Mouse (Mus musculus) kidney, adult 11 months (tissue): ENCODE data around the gene Dgka.
"Not testable (repeated sequence)": the region's sequence is repeated elsewhere in the genome, so short reads cannot be mapped to it uniquely, and the experiment has no call there.

Experiments
- DNase-seq: peaks from one replicate; pipeline ENCODE4 v3.0.0; 2022

Dgka gene

GRCm38 (mm10) chr10:128731002-128731433, 13.6 kb downstream of the Dgka start:
- DNase-seq = peak; percentile 48

DNA sequence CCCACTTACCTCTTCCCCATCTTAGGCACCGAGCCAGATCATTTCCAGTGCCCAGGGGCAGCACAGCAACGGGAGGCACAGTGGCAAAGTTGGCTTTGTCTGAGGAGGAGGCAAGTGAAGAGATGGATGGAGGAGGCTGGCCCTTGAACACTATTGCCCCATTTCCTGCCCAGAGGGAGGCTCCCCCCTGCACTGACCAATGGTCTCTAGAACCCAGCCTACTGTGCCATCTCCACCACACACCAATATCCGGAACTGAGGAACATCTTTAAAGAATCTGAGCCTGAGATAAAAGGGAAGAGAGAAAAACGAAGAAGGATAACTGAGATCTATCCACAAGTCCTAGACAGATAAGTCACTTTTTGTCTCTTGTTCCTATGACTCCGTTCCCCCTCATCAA, 16.6 kb downstream of the Dgka start:
- no peak for DNase-seq

- DNase-seq = not testable (repeated sequence)
Observed at GRCm38 (mm10) chr10:128725466-128725865, 19.2 kb downstream of the Dgka start.

DNA sequence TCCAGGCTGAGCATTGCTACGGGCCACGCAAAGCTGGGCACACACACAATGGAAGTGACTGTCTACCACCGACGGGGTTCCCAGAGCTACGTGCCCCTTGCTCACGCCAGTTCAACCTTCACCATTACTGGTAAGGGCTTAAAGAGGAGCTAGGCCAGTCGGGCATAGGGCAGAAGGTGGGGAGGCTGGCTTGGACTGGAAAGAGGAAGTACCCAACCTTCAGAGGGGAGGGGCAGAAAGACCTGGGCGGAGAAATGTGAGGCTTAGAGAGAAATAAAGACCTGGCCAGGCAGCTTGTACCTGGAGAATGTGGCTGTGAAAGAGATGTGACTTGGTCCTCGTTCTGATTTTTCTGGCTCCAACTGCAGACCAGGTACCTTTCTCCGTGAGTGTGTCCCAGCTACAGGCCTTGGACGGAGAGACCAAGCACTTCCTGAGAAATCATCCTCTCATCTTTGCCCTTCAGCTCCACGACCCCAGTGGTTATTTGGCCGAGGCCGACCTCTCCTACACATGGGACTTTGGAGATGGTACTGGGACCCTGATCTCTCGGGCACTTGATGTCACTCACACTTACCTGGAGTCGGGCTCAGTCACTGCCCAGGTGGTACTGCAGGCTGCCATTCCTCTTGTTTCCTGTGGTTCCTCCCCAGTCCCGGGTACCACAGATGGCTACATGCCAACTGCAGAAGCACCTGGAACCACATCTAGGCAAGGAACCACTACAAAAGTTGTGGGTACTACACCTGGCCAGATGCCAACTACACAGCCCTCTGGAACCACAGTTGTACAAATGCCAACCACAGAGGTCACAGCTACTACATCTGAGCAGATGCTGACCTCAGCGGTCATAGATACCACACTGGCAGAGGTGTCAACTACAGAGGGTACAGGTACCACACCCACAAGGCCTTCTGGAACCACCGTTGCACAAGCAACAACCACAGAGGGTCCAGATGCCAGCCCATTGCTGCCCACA, 28.8 kb downstream of the Dgka start:
- DNase-seq = no peak

DNA sequence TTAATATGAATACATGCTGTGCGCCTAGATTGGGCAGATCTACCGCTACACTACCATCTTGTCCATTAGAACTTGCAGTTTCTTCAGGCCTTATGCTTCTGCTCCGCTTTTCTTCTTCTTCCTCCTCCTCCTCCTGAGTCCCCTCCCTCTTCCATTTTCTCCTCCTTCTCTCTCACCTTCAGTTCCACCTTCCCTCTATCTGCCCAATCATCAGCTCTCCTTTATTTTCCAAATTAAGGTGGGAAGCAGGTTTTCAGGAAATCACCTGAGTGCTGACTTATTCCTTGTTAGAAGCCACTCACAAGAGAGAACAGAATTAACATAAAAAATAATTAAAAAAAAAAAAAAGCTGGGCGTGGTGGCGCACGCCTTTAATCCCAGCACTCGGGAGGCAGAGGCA, 33.3 kb downstream of the Dgka start:
- not testable (repeated sequence) for DNase-seq

GRCm38 (mm10) chr10:128705317-128705693, 39.4 kb downstream of the Dgka start:
- DNase-seq = no peak

- peak; percentile 90 for DNase-seq
Observed at GRCm38 (mm10) chr10:128704491-128705316, 40.0 kb downstream of the Dgka start, which contains the start of gene Cdk2. TSS of gene Cdk2 (minus strand) at chr10:128705031.

- no peak for DNase-seq
Observed at GRCm38 (mm10) chr10:128703895-128704294, 40.8 kb downstream of the Dgka start, which contains the start of gene Pmel. TSS of gene Pmel (plus strand) at chr10:128704195.

- DNase-seq = no peak
Observed at GRCm38 (mm10) chr10:128702328-128703007, 42.2 kb downstream of the Dgka start.

DNA sequence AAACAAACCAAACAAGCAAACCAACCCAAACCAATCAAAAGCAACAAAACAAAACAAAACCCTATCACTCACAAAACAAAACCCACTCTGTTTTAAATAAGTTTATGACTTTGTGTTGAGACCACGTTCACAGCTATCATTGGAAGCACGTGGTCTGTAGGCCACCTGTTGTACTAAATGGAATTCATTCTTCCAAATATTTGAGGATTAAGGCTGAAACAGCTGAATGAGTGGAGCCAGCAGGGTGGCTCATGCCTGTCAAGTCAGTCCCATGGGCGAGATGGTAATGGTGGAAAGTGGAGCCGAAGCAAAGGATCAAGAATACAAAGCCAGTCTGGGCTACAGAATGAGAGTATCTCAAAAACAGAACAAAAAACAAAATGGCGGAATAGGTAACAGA, 43.9 kb downstream of the Dgka start:
- DNase-seq = no peak

DNA sequence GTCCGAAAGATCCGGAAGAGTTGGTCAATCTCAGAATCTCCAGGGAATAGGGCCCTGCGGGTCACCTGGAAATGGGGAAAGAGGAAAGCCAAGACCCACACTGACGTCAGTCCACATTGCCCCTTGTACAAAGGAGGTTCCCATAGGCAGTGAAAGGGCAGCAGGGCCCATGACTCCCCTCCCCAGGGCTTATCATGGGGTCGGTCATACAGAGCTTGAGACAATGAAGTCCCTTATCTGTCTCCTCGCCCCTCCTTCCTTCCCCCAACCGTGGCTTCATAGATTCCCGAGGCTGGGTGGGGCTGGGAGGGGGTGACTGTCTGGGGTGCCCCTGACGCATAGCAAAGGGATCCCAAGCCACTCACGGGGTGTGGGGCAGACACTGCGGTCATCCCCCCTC, 45.0 kb downstream of the Dgka start:
- DNase-seq = no peak

DNA sequence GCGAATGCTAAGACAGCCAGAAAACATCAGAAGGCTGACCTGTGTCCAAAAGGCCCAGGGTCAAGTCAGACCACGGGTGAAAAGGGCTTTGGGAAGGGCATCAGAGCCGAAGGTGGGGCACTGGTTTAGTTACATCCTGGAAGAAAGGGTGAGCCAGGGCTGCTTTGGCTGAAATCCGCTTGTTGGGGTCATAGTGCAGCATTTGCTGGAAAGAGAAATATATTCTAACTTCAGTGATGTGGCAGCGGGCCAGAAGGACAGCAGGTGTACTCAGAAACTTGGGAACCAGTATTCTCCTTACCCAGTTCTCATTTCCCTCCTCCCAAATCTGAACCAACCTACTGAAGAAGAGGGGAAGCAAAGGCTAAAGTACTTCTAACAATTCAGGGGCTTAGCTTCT, 45.6 kb downstream of the Dgka start:
- peak; percentile 61 for DNase-seq

DNA sequence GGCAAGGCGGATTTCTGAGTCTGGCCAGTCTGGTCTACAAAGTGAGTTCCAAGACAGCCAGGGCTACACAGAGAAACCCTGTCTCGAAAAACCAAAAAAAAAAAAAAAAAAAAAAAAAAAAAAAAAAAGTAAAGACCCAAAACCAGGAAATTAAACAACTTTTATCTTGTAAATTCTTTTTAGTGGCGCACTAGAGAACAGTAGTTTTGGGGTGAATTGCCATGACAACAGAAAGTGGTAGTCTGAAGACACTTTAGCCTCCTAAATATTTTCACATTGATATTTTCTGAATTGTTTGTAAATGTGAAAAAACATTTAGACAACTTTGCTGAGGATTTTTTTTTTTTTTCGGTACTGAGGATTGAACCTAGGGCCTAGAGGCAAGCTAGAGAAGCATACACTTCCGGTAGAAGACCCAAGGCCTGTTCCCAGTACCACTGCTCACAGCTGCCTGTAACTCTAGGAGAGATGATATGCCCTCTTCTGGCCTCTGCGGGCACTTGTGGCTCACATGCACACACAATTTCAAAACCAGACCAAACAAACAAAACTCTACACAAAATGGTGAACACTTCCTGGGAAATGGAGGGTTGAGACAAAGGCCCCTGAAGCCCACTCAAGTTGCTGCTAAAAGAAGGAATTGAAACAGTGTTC, 47.5 kb downstream of the Dgka start:
- no peak for DNase-seq

GRCm38 (mm10) chr10:128695992-128696807, 48.5 kb downstream of the Dgka start, which contains the start of gene Rab5b:
TSS of gene Rab5b (minus strand) at chr10:128696264.
- peak; percentile 100 for DNase-seq

- DNase-seq = no peak
Observed at GRCm38 (mm10) chr10:128695411-128695991, 49.2 kb downstream of the Dgka start.

- DNase-seq = no peak
Observed at GRCm38 (mm10) chr10:128674469-128675008, 70.1 kb downstream of the Dgka start.

GRCm38 (mm10) chr10:128673763-128674468, 70.7 kb downstream of the Dgka start, which contains the start of gene Suox:
TSS of gene Suox (minus strand) at chr10:128674073.
- DNase-seq = peak; percentile 83

DNA sequence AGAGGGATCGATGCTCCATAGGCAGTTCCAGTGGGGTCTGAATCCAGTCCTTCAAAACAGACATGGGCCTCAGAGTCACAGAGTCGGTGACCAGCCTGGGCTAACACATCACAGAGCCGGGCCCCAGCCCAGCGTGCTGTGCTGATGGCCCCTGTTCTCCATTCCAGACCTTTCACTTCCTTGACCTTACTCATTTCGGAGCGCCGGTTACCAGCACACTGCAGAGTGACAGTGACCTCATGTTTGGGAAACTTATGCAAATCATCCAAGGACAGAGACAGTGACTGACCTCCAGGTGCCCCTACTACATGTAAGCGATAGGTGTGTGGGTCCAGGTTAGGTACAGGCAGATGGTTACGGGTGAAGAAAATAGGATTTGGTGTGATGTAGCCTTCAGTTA, 73.5 kb downstream of the Dgka start:
- no peak for DNase-seq
